Mouse (Mus musculus) CH12.LX (cell line): Measurements from ENCODE around the gene Sfmbt1.

Source experiments
- CTCF ChIP-seq, 2 experiments: IDR thresholded peaks in 1 of 2; conservative IDR thresholded peaks in 1 of 2; 2 replicates each; pipeline ENCODE4 v1.5.1; 2011 to 2012; ENCODE audit warnings: low read depth in 2 of 2, low read length in 2 of 2, improper control_type of control experiment in 1 of 2, inconsistent platforms in 1 of 2, mild to moderate bottlenecking in 1 of 2, moderate library complexity in 1 of 2
- JUN ChIP-seq: IDR thresholded peaks from 2 replicates; pipeline ENCODE4 v1.6.1; 2011; ENCODE audit warnings: low read depth, mild to moderate bottlenecking, low read length, improper control_type of control experiment, moderate library complexity; ENCODE audit not compliant: insufficient read depth
- KAT2A ChIP-seq: IDR thresholded peaks from 2 replicates; pipeline ENCODE4 v1.6.1; 2012; ENCODE audit warnings: low read length, improper control_type of control experiment, inconsistent platforms; ENCODE audit not compliant: insufficient replicate concordance
- MAZ ChIP-seq: IDR thresholded peaks from 2 replicates; pipeline ENCODE4 v1.6.1; 2012; ENCODE audit warnings: low read depth, mild to moderate bottlenecking, inconsistent platforms, low read length, improper control_type of control experiment, moderate library complexity
- MEF2A ChIP-seq: IDR thresholded peaks from 2 replicates; pipeline ENCODE4 v1.6.1; 2014; ENCODE audit warnings: low read depth, mild to moderate bottlenecking, inconsistent platforms, low read length, improper control_type of control experiment, borderline replicate concordance
- SMC3 ChIP-seq: IDR thresholded peaks from 2 replicates; pipeline ENCODE4 v1.6.1; 2011; ENCODE audit warnings: low read depth, low read length, improper control_type of control experiment

DNA sequence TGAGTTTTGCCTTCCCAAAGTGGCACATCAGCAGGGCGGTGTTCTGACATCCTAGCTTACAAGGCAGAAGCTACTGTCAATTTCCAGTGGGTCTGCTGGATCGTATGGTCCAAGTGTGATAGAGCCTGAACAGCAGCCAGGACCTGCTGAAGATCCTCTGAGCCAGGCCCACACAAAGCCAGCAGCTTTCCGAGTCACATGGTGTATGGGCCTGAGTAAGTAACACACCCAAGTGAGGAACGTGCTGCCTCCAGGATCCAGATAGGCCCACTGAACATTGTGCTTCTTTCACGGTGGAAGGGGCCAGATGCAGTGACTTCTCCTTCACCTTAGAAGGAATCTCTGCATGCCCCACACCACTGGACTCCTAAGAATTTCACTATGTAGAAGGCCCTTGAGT is 137.7 kb downstream of the Sfmbt1 start:
- TF ChIP-seq CTCF (conservative IDR thresholded peaks at IDR 0.05 in 1 of 2, IDR thresholded peaks at IDR 0.05 in 1 of 2; ENCODE audit: low read depth in 2 of 2, low read length in 2 of 2) (no peak), KAT2A (no peak), MAZ (no peak), JUN (no peak), MEF2A (no peak), SMC3 (no peak)
